Mouse (Mus musculus): ENCODE data around the gene Sp2. TPM values are rescaled to one million over a fixed set of nuclear protein-coding genes. Genes with fewer than 3 reads are reported as not detected.

The Sp2 gene
- polyA plus RNA-seq, 1 experiment, result 12.3 TPM

- Histone ChIP-seq H3K4me3 (ENCODE audit: insufficient read depth, low read length) (no peak overlapping the region), H3K27ac (ENCODE audit: insufficient read depth, low read length) (no peak overlapping the region), H3K4me1 (ENCODE audit: control insufficient read depth, insufficient read depth, low read length) (no peaks in the 10 kb centered on the region)
- TF ChIP-seq POLR2A (IDR thresholded peaks at IDR 0.05; ENCODE audit: low read depth, low read length) (no peak), CTCF (IDR thresholded peaks at IDR 0.05; ENCODE audit: borderline replicate concordance, insufficient read depth, low read length) (no peak)
Measured at GRCm38 (mm10) chr11:96996773-96997379, 14.1 kb upstream of the Sp2 start.

DNA sequence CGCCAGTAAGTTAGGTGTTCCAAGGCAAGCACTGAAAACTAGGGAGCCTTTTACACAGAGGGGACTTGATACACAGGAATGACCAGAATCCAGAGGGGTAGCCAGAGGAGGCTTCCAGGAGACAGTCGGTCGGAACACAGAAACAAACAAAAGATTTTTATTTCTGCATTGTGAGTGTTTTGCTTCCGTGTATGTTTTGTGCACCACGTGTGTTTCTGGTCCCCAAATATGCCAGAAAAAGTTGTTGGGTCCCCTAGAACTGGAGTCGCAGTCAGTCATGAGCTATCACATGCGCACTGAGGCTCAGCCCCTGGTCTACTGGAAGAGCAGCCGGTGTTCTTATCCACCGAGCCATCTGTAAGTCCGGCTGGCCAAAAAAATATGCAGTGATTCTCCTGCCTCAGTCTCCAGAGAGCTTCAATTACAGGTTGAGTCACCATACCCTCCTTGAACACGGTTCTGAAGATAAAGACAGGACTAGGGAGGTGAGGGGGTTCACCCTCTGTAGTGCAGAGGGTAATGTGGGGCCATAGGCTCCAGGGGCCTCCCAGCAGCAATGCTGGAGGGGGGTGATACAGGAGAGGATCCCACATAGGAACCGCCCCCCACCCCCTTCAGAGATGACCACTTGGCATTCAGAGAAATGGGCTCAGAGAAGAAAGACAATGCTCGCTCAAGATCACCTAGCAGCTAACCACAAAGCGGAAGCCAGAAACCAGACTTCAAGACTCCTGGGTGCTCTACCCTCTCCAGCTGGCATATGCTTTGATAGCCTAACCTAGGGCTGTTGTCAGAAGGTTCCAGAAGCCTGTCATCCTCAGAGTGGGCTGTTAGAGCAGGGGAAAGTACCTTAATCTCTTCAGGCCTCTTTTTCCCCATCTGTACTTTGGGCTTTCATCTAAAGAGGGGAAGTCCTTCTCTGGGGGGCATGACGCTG, 13.3 kb upstream of the Sp2 start:
- Histone ChIP-seq H3K4me1 (ENCODE audit: control insufficient read depth, insufficient read depth, low read length) (no peaks in the 10 kb centered on the region), H3K4me3 (ENCODE audit: insufficient read depth, low read length) (no peak overlapping the region), H3K27ac (ENCODE audit: insufficient read depth, low read length) (no peak overlapping the region)
- TF ChIP-seq CTCF (IDR thresholded peaks at IDR 0.05; ENCODE audit: borderline replicate concordance, insufficient read depth, low read length), result no peak
- TF ChIP-seq POLR2A (IDR thresholded peaks at IDR 0.05; ENCODE audit: low read depth, low read length), result no peak

DNA sequence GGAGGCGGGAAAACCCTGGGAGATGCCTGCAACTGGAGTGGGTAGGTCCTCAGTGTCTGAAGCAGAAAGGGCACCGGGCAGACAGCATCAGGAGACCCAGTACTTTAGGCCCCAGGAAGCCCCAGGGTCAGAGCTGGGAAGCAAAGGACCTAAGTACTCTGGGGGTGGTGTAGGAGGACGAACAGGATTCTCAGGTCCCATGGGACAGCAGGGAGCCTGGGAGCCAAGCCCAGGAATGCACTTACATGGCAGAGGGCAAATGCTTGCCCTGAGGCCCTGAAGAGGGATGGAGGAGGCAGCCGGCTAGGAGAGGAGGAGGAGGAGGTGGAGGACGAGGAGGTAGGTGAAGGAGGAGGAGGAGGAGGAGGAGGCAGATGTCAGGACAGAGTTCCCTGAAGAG, 12.3 kb upstream of the Sp2 start:
- no peak overlapping the region for H3K4me3 ChIP-seq (ENCODE audit: insufficient read depth, low read length)
- H3K4me1 ChIP-seq (ENCODE audit: control insufficient read depth, insufficient read depth, low read length), result no peaks in the 10 kb centered on the region
- no peak overlapping the region for H3K27ac ChIP-seq (ENCODE audit: insufficient read depth, low read length)
- TF ChIP-seq CTCF (IDR thresholded peaks at IDR 0.05; ENCODE audit: borderline replicate concordance, insufficient read depth, low read length) (no peak), POLR2A (IDR thresholded peaks at IDR 0.05; ENCODE audit: low read depth, low read length) (no peak)

DNA sequence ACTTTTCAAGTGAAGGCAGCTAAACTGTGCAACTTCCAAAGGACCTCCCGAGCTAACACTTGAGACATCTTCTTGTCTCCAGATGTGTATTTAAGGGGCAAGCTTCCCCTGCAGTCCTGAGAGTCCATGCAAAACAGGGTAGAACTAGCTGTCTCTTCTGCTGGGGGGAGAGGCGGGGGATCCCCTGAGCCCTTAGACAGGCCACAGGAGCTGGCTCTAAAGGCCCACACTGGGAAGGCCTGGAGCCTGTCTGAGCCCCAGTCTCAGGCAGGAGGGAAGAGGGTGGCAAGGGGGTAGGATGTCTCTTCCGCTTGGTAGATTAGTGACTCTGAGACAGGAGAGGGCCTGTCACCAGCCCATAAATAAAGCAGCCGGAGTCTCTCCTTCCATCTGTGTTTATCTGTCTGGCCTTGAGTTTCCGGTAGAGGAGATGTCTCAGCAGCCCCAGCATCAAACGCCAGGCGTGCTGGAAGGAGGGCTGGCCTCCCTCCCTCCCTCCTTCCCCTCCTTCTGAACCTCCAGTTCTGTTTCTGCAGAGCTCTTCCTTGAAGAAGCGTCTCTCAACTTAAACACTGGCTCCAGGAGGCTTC, 10.1 kb upstream of the Sp2 start:
- H3K27ac ChIP-seq (ENCODE audit: insufficient read depth, low read length), result no peak overlapping the region
- no peaks in the 10 kb centered on the region for H3K4me1 ChIP-seq (ENCODE audit: control insufficient read depth, insufficient read depth, low read length)
- no peak overlapping the region for H3K4me3 ChIP-seq (ENCODE audit: insufficient read depth, low read length)
- no peak for TF ChIP-seq CTCF (IDR thresholded peaks at IDR 0.05; ENCODE audit: borderline replicate concordance, insufficient read depth, low read length)
- no peak for TF ChIP-seq POLR2A (IDR thresholded peaks at IDR 0.05; ENCODE audit: low read depth, low read length)

DNA sequence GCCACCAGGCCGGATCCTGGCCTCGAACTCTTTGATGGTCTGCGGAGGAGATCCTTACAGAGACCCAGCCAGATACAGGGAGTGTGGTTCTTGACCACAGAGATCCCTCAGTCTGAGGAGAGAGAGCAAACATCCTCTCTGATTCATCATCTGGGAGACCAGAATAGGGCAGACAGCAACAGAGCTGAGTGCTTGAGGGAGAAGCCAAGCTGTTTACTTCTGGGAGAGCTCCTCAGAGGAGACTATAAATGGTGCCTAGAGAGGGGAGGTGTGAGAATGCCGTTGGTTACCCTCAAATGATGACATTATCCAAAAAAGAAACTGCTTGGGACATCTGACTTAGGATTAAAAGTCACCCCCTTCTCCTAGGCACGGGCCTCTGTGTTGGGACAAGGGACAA, 8.7 kb upstream of the Sp2 start:
- Histone ChIP-seq H3K27ac (ENCODE audit: insufficient read depth, low read length) (no peak overlapping the region), H3K4me3 (ENCODE audit: insufficient read depth, low read length) (no peak overlapping the region), H3K4me1 (ENCODE audit: control insufficient read depth, insufficient read depth, low read length) (no peaks in the 10 kb centered on the region)
- no peak for TF ChIP-seq CTCF (IDR thresholded peaks at IDR 0.05; ENCODE audit: borderline replicate concordance, insufficient read depth, low read length)
- TF ChIP-seq POLR2A (IDR thresholded peaks at IDR 0.05; ENCODE audit: low read depth, low read length), result no peak

- Histone ChIP-seq H3K4me1 (ENCODE audit: control insufficient read depth, insufficient read depth, low read length) (no peaks in the 10 kb centered on the region), H3K4me3 (ENCODE audit: insufficient read depth, low read length) (no peak overlapping the region), H3K27ac (ENCODE audit: insufficient read depth, low read length) (no peak overlapping the region)
- TF ChIP-seq POLR2A (IDR thresholded peaks at IDR 0.05; ENCODE audit: low read depth, low read length) (no peak; the same call in 1 of the 2 replicates), CTCF (IDR thresholded peaks at IDR 0.05; ENCODE audit: borderline replicate concordance, insufficient read depth, low read length) (no peak)
Measured at GRCm38 (mm10) chr11:96987873-96988655, 5.3 kb upstream of the Sp2 start.

GRCm38 (mm10) chr11:96986463-96986862, 3.7 kb upstream of the Sp2 start:
- H3K4me3 ChIP-seq (ENCODE audit: insufficient read depth, low read length), result no peak overlapping the region
- H3K4me1 ChIP-seq (ENCODE audit: control insufficient read depth, insufficient read depth, low read length), result no peaks in the 10 kb centered on the region
- no peak for TF ChIP-seq CTCF (IDR thresholded peaks at IDR 0.05; ENCODE audit: borderline replicate concordance, insufficient read depth, low read length)
- TF ChIP-seq POLR2A (IDR thresholded peaks at IDR 0.05; ENCODE audit: low read depth, low read length), result no peak
- no peak overlapping the region for H3K27ac ChIP-seq (ENCODE audit: insufficient read depth, low read length)

GRCm38 (mm10) chr11:96984903-96985302, 2.1 kb upstream of the Sp2 start:
- H3K4me3 ChIP-seq (ENCODE audit: insufficient read depth, low read length), result no peak overlapping the region
- TF ChIP-seq POLR2A (IDR thresholded peaks at IDR 0.05; ENCODE audit: low read depth, low read length), result no peak
- TF ChIP-seq CTCF (IDR thresholded peaks at IDR 0.05; ENCODE audit: borderline replicate concordance, insufficient read depth, low read length), result no peak
- no peaks in the 10 kb centered on the region for H3K4me1 ChIP-seq (ENCODE audit: control insufficient read depth, insufficient read depth, low read length)
- no peak overlapping the region for H3K27ac ChIP-seq (ENCODE audit: insufficient read depth, low read length)

- H3K27ac ChIP-seq (ENCODE audit: insufficient read depth, low read length), result no peak overlapping the region
- TF ChIP-seq POLR2A (IDR thresholded peaks at IDR 0.05; ENCODE audit: low read depth, low read length) (no peak), CTCF (IDR thresholded peaks at IDR 0.05; ENCODE audit: borderline replicate concordance, insufficient read depth, low read length) (peak; percentile 83)
- H3K4me1 ChIP-seq (ENCODE audit: control insufficient read depth, insufficient read depth, low read length), result 0 out of 2 replicates have a peak, but pooled peaks cover 2% of the 10 kb centered on the region
- H3K4me3 ChIP-seq (ENCODE audit: insufficient read depth, low read length), result no peak overlapping the region
Measured at GRCm38 (mm10) chr11:96982355-96982754, 404 bp downstream of the Sp2 start.
